Mouse (Mus musculus) urinary bladder, postnatal 14 days (tissue): ENCODE results near the gene Aco2.

Source experiments
- DNase-seq: peaks from one replicate; pipeline ENCODE4 v3.0.0; 2021; ENCODE audit warnings: low spot score

Gene Aco2

DNA sequence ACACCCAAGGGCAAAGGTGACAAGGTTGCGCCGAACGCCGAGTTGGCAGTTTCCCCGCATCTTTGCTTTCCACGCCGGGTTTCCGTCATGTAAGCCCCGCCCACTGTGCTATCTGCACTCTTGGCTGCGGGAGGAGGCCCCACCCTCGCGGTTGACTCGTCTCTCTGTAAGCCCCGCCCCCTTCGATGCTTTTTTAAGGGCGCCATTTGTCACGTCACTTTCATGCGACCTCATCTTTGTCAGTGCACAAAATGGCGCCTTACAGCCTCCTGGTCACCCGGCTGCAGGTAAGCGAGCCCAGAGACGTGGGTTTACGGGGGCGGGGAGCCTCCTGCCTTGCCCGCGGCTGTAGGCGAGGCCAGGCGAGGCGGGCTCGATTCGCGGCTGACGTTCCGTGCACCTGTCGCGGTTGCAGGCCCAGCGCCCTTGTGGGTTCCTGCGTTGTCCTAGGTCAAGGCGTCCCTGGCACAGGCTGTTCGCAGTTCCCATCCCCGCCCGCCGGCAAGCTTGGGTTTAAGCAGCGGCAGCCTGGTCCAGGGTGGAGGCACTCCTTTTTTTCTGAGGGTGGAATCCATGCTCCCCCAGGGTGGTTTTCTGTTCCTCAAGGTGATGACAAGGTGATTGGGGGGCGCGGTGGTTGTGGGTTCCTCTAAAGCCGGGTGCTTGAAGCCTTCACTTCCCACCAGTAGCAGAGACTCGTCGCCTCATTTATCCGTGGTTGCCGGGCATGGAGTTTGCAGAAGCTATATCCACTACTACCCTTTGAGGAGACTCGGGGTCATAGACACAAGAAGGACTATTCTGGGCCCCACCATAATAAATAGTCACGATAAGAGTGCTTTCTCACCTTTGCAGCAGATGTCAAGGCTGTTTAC is at the start of gene Aco2:
Aco2 (plus strand) TSS at position 48 of the 875 bp plus-strand sequence.
- peak; percentile 99 for DNase-seq

DNA sequence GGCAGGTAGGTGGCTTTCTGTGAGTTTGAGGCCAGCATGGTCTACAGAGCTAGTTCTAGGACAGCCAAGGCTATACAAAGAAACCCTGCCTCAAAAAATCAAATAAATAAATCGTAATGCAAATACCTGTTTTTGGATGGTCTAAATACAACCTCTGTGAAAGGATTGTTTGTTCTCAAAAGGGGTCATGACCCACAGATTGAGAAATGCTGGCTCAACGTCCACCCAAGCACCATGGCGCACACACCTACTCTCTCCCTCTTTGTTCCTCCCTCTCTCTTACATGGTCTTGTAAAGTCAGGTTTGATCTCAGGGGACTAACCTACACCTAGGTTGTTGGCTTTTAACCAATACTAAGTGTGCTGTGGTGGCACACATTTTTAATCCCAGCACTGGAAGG is 49.5 kb upstream of the Aco2 start:
- no peak for DNase-seq

DNA sequence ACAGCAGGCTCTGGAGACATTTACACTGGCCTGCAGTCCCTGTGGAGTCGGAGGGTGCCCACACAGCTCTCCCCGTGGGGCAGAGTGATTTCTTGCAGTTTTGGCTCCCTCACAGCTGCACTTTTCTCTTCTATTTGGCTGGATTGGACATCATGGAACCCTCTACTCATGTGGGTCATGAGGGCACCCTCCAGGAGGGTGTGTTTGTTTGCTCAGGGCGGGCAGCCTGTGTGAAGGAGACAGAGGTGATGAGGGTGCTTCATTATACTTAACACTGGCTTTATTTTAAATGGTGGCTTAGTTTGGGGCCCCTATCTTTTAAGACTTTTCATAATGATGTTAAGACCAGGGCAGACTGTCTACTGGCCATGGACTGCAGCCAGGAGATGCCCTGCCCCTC is 47.3 kb upstream of the Aco2 start:
- no peak for DNase-seq

DNA sequence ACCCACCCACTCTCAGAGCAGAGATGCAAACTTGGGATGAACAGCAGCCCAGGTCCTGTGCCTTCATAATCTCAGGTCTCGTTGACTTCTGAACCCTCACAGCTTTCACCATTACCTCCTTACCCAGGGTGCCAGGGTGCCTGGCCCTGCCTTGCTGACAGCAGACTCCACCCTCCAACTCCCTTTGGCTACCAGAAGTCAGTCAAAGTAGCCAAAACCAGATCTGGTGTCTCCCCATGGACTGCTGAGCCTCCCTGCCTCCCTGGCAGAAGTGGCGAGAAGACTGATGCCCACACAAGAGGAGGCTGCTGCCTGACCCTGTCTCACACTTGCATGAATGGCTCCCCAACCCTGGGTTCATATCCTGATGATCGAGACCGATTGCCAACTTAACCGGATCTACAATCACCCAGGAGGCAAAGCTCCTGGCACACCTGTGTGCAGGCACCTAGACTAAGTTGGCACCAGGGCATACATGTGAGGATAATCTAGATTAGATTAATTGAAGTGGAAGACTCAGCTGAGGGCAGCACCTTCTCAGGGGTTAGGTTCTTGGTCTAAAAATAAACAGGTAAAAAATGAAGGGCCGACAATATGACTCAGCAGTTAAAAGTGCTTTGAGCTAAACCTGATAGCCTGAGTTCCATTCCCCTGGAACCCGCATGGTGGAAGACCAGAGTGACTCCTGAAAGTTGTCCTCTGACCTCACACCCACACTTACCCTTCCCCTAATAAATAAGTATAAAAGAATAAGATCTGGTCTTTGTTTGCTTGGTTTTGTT is 43.5 kb upstream of the Aco2 start:
- no peak for DNase-seq

DNA sequence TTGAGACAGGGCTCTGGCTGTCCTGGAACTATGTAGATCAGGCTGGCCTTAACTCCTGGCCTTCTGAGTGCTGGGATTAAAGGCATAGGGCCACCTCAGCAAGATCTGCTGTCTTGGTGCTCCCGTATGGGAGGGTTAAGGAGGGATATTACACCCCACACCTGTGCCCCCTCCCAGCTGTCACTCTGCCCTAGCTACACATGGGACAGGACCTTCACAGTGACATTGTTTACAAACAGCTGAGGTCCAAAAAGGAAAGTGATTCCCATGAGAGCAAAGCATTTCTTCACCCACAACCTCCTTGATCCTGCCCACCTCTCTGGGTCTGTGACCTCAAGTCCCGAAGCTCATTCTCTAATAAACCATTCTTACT is 42.9 kb upstream of the Aco2 start:
- no peak for DNase-seq

DNA sequence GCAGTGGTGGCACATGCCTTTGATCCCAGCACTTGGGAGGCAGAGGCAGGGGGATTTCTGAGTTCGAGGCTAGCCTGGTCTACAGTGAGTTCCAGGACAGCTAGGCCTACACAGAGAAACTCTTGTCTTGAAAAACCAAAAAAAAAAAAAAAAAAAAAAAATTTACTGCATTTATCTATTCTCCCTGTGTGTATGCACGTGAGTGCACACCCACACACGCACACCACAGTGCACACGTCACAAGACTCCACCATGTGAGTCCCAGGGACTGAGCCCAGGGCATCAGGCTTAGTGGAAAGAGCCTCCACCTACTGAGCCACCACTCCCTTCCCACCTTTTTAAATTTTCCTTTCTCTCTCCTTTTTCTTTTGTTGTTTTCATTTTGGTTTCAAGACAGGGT is 41.6 kb upstream of the Aco2 start:
- DNase-seq: no peak

DNA sequence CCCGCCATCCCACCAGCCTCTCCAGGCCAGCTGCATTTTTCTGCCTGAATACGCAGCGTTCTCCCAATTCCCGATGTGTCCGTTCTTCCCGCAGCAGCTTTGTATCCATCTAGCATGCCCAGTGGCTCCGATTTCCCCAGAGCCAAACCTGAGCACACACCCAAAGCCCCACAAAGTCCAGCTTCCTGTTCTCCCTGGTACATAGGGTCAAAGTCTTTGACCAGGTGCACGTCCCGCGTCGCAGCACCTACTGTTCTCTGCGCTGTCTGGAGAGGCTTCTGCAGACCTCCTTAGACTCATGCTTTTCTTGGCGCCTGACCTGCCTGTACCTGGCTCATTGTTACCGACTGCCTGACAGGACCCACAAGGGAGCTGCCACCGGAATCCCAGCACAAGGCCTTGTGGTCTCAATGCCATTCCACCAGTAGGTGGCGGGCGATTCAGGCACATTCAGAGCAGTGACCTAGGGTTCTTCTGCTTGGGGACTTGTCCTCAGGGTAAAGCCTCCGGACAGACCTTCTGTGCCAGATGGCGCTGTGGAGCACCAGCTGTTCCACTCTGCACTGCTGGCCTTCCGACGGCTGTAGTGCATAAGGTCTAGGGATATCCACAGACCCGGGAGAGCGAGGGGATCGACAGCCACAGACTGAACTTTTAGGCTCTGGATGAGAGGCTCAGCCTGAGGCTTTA is 40.8 kb upstream of the Aco2 start:
- DNase-seq: peak; percentile 93

DNA sequence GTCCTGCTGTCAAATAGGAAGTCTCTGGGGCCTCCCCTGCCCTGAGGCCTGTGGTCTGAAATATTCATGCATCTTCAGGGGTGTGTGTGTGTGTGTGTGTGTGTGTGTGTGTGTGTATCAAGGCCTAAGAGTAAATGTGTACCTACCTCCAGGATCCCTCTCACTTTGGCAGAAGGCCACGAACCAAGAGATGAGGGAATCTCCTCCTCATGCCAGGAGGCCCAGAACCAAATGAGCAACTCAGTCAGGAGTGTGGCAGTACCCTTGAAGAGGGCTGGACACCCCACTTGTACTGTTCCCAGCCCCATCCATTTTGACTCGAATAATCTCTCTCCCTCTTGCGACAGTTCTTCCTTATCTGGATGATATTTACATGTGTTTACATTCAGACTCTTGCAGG is 39.9 kb upstream of the Aco2 start:
- DNase-seq: no peak

DNA sequence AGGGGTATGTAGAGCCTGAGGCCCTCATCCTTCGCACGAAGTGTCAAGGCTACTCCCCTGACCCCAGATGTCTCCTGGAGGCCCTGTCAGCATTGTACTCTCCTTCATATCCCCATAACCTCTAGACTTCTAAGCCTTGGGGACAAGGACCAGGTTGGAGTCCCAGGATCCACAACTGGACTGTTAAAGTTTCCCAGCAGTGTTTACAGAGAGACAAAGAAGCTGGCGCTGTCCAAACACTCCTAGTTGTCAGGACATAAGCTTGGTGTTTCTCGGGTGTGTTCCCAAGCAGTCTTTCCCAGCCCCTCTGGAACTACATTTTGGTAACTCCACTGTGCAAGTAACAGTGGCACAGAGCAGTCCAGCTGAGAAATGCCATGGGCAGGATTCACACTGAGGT is 38.6 kb upstream of the Aco2 start:
- DNase-seq: no peak

DNA sequence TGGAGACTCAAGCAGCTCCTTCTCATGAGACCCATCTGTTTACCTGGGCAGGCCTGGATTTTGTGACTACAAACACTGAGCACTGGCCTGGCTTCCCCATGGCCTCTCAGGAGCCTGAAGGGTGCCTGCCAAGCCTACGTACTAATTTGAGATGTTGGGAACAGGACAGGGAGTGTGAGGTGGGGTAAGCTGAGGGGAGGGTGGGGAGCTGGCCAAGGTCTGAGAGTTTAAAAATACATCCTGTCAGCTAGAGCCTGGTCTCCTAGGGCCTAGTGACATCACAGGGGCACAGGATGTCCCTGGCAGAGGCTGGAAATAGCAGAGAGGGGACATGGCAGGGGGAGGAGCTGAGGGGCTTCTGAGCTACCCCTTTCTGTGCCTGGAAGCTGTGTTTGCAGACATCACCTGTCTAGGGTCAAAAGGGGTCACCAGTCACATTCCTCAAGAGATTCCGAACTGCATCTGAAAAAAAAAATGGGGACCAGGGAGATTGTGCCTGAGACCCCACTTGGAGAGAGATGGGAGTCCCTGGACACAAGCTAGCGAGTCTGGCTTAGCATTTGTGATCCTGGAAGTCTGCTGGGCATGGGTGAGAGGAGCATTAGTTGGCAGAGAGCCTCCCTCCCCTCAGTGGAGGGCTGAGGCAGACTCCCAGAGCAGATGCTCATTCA is 37.8 kb upstream of the Aco2 start:
- no peak for DNase-seq

DNA sequence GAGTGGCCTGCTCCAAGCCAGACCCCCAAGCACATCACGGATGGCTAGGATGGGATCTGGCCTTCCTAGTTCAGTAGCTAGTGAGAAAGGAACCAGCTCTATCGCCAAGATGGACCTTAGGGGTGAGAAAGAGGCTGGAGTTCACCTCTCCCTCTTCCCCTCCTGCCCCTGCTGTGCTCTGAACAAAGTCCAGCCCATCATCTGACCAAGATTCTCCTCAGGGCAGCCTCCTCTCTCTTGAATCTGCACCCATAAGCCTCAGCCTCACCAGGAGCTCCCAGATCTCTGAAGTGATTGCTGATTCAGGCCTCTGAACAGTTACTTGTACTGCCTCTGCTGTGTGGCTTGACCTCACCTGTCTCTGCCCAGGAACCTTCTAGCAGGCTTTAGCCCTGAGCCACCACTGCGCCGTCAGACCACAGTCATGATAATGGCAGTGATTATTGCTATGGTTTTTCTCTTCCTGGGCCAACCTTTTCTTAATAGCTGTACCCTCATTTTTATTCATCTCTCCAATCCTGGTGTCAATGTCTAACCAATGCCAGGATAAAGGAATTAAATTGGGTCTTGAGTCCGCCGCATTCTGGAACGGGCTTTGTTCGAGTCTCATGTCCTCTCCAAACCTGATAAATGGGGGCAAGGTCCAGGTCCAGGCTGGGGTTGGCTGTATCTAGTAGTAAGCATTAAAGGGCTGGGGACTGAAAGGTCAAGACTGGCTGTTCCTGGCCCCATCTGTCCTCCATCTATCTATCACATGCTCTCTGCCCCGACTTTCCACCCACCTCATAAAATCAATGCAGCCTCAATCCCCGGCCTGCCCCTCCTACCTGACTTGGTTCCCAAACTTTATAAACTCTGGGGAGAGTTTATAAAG is 36.9 kb upstream of the Aco2 start:
- no peak for DNase-seq

DNA sequence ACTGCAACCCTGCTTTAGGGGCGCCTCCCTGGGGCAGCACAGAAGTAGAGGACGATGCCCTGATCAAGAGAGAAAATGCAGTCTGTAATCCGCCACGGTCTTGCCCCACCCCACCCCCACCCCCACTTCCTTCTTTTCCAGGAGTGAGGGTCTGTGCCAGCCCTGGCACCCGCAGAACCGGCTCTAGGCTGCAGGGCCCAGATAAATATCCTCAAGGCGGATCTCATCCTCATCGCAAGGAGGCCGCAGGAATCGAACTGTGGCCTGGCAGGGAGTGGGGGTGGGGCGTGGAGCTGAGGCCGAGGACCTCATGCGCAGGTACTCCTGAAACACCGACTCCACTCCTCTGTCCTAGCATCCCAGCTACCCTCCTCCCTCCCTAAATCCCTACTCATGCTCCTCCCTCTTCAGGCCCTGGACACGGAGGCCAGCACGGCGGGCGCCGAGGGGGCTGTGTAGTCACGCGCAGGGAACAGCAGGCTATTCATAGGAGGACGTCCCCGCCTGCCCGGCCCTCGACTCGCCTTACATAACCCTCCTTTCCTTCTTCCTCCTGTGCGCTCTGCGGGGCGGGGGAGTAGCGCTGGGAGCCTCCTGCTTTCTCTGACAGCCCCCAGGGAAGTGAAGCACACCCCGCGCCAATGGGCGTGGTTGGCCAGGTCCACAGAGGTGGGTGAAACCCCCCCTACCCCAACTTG is 35.8 kb upstream of the Aco2 start:
- peak; percentile 86 for DNase-seq

DNA sequence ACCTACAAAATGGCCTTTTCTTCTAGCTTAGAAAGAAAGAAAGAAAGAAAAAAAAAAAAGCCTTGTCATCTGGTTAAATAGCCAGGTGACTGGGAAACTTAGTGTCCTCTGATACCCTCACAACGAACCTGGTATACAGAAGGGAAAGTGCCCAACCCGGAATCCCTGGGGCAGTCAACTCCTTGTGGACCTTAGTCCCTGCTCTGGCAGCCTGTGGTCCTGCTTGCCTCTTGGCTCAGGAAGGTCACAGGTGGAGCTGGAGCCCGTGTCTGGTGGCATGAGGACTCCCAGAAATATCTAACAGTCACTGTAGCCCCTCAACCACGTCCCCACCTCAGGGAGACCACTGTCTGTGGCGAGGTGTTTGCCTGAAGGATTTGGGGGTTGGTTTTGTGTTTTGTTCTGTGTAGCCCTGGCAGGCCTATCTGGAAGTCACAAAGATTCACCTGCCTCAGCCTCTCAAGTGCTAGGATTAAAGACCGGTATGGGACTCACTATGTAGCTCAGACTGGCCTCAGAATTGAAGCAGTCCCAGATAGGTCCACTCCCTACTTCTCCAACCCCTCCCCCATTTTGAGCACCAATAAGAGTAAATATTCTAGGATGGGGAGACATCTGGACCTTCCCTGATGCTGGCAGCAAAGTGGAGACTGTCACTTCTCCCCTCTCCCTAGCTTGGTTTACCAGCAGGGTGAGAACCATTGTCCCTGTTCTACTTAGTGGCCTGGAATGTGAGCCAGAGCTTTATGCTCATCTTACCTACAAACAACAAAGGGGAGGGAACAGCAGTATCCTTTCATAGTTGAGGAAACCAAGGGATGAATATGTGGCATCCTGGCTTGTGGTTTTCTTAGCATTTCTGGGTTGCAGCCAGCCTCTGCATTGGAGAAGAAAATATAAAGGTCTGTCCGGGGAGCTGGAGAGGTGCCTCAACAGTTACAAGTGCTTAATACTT is 34.9 kb upstream of the Aco2 start:
- DNase-seq: no peak

DNA sequence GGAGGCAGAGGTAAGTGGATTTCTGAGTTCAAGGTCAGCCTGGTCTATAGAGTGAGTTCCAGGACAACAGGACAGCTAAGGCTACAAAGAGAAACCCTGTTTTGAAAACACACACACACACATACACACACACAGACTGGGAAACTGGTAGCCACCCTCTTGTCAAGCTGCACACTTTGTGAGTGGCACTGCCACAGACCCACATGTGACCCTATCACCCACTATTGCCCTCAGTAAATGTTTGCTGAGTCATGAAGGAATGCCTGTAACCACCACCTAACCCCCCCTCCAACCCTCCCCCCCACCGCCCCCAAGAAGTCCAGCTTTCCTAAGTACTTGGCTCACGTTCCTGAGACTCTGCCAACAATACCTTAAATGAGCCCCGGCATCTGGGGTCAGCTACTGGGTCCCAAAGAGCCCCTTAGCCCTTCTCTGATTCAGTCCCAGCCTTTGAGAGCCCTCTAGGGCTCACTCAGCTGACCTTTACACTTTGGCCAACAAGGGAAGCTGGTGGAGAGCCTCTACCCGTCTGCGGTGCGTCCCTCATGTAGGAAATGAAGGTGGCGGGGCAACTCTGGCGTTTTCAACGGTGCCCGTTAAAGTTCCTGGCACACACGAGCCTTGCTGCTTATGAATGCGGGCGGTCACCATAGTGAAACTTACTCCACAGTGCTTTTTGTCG is 33.4 kb upstream of the Aco2 start:
- no peak for DNase-seq

DNA sequence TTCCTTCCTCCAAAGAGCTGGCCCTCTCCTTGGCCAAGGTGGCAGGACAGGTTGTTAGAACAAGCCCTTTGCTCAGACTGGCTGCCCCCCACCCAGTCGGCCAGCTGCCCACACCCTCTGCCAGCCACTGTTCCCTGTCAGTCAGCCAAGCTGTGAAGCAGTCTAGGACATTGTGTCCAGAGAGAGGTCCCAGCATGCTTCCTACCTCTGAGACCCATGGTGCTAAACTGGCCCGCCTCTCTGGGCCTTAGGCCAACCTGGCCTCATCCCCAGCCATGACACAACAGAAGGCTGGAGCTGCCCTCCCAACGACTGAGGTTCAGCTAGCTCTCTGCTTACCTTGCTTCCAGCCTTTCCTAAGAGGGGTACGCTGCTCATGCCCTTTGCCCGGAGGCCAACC is 32.5 kb upstream of the Aco2 start:
- peak; percentile 81 for DNase-seq

DNA sequence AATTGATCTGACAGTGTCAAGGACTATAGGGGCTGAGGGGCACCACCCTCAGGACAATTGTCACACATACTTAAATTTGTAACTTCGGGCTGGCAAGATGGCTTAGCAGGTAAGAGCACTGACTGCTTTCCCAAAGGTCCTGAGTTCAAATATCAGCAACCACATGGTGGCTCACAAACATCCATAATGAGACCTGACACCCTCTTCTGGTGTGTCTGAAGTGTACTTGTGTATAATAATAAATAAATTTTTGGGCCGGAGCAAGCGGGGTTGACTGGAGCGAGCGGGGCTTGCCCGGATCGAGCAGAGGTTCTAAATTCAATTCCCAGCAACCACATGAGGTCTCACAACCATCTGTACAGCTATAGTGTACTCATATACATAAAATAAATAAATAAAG is 31.8 kb upstream of the Aco2 start:
- no peak for DNase-seq

DNA sequence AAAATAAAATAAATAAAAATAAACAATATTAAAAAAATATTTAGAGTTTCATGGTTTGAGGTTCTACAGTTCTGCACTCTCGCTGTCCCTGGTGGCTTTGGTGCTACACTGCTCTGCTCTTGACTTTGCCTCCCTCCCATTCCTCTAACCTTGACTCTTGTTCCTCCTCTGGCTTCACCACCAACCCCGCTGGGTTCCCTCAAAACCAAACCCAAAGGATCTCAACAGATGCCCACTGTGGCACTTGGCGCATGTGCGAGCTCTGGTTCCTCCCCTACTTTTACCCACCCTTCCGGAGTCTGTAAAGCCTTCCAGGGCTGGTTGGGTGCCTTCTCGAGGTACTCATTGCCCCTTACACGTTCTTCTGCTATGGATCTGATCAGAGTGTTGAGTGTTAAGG is 29.8 kb upstream of the Aco2 start:
- DNase-seq: no peak

DNA sequence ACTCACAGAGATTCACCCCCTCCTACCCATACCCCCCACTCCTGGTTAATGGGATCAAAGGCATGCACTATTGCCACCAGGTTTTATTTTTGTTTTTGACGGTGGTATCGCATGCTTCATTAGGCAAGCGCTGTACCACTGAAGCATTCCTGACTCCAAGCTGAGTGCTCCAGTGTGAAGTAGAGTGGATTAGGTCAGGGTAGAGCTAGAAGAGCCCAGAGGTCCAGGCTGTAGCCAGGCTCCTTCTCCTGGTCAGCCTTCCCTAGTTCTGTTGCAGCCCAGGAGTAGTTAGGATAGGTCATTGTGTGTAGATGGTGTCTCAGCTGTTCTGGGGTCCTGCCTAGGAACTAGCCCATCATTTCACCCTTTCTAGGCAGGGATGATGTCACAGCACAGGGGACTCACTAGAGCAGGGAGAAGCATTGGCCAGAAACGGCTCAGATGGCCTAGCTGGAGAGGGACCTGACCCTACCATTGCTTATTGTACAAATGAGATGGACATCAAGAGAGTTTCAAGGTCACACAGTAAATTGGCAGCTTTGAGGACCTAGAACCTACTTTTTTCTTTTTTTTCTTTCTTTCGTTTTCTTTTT is 27.0 kb upstream of the Aco2 start:
- no peak for DNase-seq

DNA sequence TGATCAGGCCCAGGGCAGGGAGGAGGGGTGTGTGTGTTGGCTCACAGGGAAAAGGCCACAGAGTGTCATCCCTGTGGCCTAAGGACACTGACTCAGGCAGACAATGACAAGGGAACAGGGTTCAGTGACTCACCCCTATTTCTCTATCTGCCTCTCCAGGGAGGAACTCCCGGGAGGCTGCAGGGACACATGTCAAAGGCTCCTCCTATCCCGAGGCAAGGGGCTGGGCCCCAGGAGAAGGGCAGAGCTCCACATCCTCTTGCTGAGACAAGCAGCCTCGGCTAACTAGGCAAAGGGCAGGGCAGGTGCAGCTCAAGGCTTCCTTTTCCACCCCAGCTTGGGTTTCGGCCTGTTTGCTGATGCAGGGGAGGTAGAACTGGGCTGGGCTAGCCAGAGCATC is 26.4 kb upstream of the Aco2 start:
- peak; percentile 60 for DNase-seq
